Mouse (Mus musculus): ENCODE results near the gene Ugt1a10. TPM values are rescaled to one million over a fixed set of nuclear protein-coding genes. Genes with fewer than 3 reads are reported as not detected.

Ugt1a10 gene
- polyA plus RNA-seq, 1 experiment: not detected

- Histone ChIP-seq H3K4me3 (replicated peaks; ENCODE audit: insufficient read depth, low read depth, low read length) (no peak overlapping the region), H3K4me1 (ENCODE audit: control insufficient read depth, insufficient read depth, low read length) (peaks cover 14% of the 10 kb centered on the region), H3K27me3 (ENCODE audit: control insufficient read depth, insufficient read depth, low read length) (no peaks in the 10 kb centered on the region), H3K27ac (ENCODE audit: insufficient read depth, low read length) (no peak overlapping the region)
- DNase-seq: no peak
- TF ChIP-seq POLR2A (IDR thresholded peaks at IDR 0.05; ENCODE audit: borderline replicate concordance, insufficient read depth, low read length): no peak
- no peak for TF ChIP-seq CTCF (IDR thresholded peaks at IDR 0.05; ENCODE audit: borderline replicate concordance, insufficient read depth, low read depth, low read length)
- WGBS: 89% methylated on average over 1 of the region's 1 CpGs
These were observed 140.5 kb downstream of the Ugt1a10 start for GRCm38 (mm10) chr1:88195687-88196086.

GRCm38 (mm10) chr1:88197443-88197842 lies 142.3 kb downstream of the Ugt1a10 start:
- H3K4me1 ChIP-seq (ENCODE audit: control insufficient read depth, insufficient read depth, low read length): peaks cover 14% of the 10 kb centered on the region
- WGBS: 77% methylated on average over 3 of the region's 3 CpGs
- no peak for DNase-seq
- TF ChIP-seq POLR2A (IDR thresholded peaks at IDR 0.05; ENCODE audit: borderline replicate concordance, insufficient read depth, low read length) (no peak), CTCF (IDR thresholded peaks at IDR 0.05; ENCODE audit: borderline replicate concordance, insufficient read depth, low read depth, low read length) (no peak)
- H3K4me3 ChIP-seq (replicated peaks; ENCODE audit: insufficient read depth, low read depth, low read length): no peak overlapping the region
- no peaks in the 10 kb centered on the region for H3K27me3 ChIP-seq (ENCODE audit: control insufficient read depth, insufficient read depth, low read length)
- no peak overlapping the region for H3K27ac ChIP-seq (ENCODE audit: insufficient read depth, low read length)

- peaks cover 14% of the 10 kb centered on the region for H3K4me1 ChIP-seq (ENCODE audit: control insufficient read depth, insufficient read depth, low read length)
- DNase-seq: peak; percentile 60 to 73
- H3K27me3 ChIP-seq (ENCODE audit: control insufficient read depth, insufficient read depth, low read length): no peaks in the 10 kb centered on the region
- TF ChIP-seq CTCF (IDR thresholded peaks at IDR 0.05; ENCODE audit: borderline replicate concordance, insufficient read depth, low read depth, low read length): no peak
- no peak for TF ChIP-seq POLR2A (IDR thresholded peaks at IDR 0.05; ENCODE audit: borderline replicate concordance, insufficient read depth, low read length)
- peak overlapping the region; percentile 60 for H3K27ac ChIP-seq (ENCODE audit: insufficient read depth, low read length)
- no peak overlapping the region for H3K4me3 ChIP-seq (replicated peaks; ENCODE audit: insufficient read depth, low read depth, low read length)
- WGBS: 18% methylated on average over 2 of the region's 2 CpGs
These were observed 144.8 kb downstream of the Ugt1a10 start for GRCm38 (mm10) chr1:88199996-88200395.

GRCm38 (mm10) chr1:88200456-88200855 lies 145.3 kb downstream of the Ugt1a10 start, which contains the start of gene Ugt1a2:
TSS of gene Ugt1a2 (plus strand) at chr1:88200601.
- H3K27me3 ChIP-seq (ENCODE audit: control insufficient read depth, insufficient read depth, low read length): no peaks in the 10 kb centered on the region
- TF ChIP-seq POLR2A (IDR thresholded peaks at IDR 0.05; ENCODE audit: borderline replicate concordance, insufficient read depth, low read length) (no peak), CTCF (IDR thresholded peaks at IDR 0.05; ENCODE audit: borderline replicate concordance, insufficient read depth, low read depth, low read length) (no peak)
- peak within 1 kb of the TSS; percentile 60 for H3K27ac ChIP-seq (ENCODE audit: insufficient read depth, low read length)
- no peak for DNase-seq
- peaks cover 14% of the 10 kb centered on the region for H3K4me1 ChIP-seq (ENCODE audit: control insufficient read depth, insufficient read depth, low read length)
- no peak within 1 kb of the TSS for H3K4me3 ChIP-seq (replicated peaks; ENCODE audit: insufficient read depth, low read depth, low read length)
- 73% methylated on average over 7 of the region's 7 CpGs for WGBS

GRCm38 (mm10) chr1:88205294-88205922 lies 150.2 kb downstream of the Ugt1a10 start, which contains the start of gene Dnajb3:
TSS of gene Dnajb3 (minus strand) at chr1:88205782.
- TF ChIP-seq POLR2A (IDR thresholded peaks at IDR 0.05; ENCODE audit: borderline replicate concordance, insufficient read depth, low read length) (peak; percentile 55), CTCF (IDR thresholded peaks at IDR 0.05; ENCODE audit: borderline replicate concordance, insufficient read depth, low read depth, low read length) (no peak)
- H3K4me1 ChIP-seq (ENCODE audit: control insufficient read depth, insufficient read depth, low read length): peaks cover 3% of the 10 kb centered on the region
- no peak within 1 kb of the TSS for H3K27ac ChIP-seq (ENCODE audit: insufficient read depth, low read length)
- WGBS: 8% methylated on average over 62 of the region's 62 CpGs
- H3K4me3 ChIP-seq (replicated peaks; ENCODE audit: insufficient read depth, low read depth, low read length): peak within 1 kb of the TSS; percentile 74
- H3K27me3 ChIP-seq (ENCODE audit: control insufficient read depth, insufficient read depth, low read length): no peaks in the 10 kb centered on the region
- peak; percentile 89 to 91 for DNase-seq

GRCm38 (mm10) chr1:88206843-88207479 lies 151.8 kb downstream of the Ugt1a10 start:
- no peaks in the 10 kb centered on the region for H3K27me3 ChIP-seq (ENCODE audit: control insufficient read depth, insufficient read depth, low read length)
- no peaks in the 10 kb centered on the region for H3K4me1 ChIP-seq (ENCODE audit: control insufficient read depth, insufficient read depth, low read length)
- DNase-seq: no peak
- no peak overlapping the region for H3K27ac ChIP-seq (ENCODE audit: insufficient read depth, low read length)
- TF ChIP-seq POLR2A (IDR thresholded peaks at IDR 0.05; ENCODE audit: borderline replicate concordance, insufficient read depth, low read length) (no peak), CTCF (IDR thresholded peaks at IDR 0.05; ENCODE audit: borderline replicate concordance, insufficient read depth, low read depth, low read length) (no peak)
- 92% methylated on average over 2 of the region's 2 CpGs for WGBS
- H3K4me3 ChIP-seq (replicated peaks; ENCODE audit: insufficient read depth, low read depth, low read length): no peak overlapping the region

GRCm38 (mm10) chr1:88211812-88212211 lies 156.6 kb downstream of the Ugt1a10 start, which contains the start of gene Ugt1a1:
TSS of gene Ugt1a1 (plus strand) at chr1:88211959.
- no peak within 1 kb of the TSS for H3K27ac ChIP-seq (ENCODE audit: insufficient read depth, low read length)
- H3K4me3 ChIP-seq (replicated peaks; ENCODE audit: insufficient read depth, low read depth, low read length): no peak within 1 kb of the TSS
- 66% methylated on average over 8 of the region's 8 CpGs for WGBS
- H3K27me3 ChIP-seq (ENCODE audit: control insufficient read depth, insufficient read depth, low read length): no peaks in the 10 kb centered on the region; the same call in 1 of the 2 replicates
- DNase-seq: no peak
- no peaks in the 10 kb centered on the region for H3K4me1 ChIP-seq (ENCODE audit: control insufficient read depth, insufficient read depth, low read length)
- TF ChIP-seq POLR2A (IDR thresholded peaks at IDR 0.05; ENCODE audit: borderline replicate concordance, insufficient read depth, low read length): no peak
- no peak for TF ChIP-seq CTCF (IDR thresholded peaks at IDR 0.05; ENCODE audit: borderline replicate concordance, insufficient read depth, low read depth, low read length)

All from cerebellum, adult 2 months (tissue).